Mouse (Mus musculus) liver, embryonic 14.5 days (tissue): Measurements from ENCODE around the gene Spryd3.

ENCODE experiments used
- CTCF ChIP-seq: IDR thresholded peaks from 2 replicates; pipeline ENCODE4 v1.5.1; 2016; ENCODE audit warnings: antibody characterized with exemption, low read depth, control low read depth
- EP300 ChIP-seq: IDR thresholded peaks from 2 replicates; pipeline ENCODE4 v1.6.1; 2016; ENCODE audit warnings: antibody characterized with exemption, low read depth

GRCm38 (mm10) chr15:102136129-102136758 lies at the start of gene Spryd3:
- TF ChIP-seq CTCF, result peak; percentile 22; the same call in 1 of the 2 replicates
- no peak for TF ChIP-seq EP300
